Mouse (Mus musculus): ENCODE measurements around the gene Lrrc63.

DNA sequence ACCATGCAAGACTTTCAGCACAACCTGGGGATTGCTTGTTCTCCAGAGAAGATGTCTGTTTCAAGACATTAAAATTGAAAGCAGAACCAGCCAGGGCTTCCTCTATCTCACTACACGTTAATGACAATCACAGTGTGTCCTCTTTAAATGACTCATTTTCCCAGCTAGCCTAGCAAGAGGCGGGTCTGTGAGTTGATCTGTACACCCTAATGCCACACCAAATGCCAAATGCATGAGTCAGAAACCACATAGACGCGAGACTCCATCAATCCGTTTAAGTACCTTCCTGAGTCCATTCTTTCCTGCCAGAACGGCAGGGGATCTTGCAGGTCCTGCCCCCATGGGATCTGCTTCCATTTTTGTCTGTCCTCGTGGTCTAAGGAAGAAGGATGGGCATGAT is 85.5 kb downstream of the Lrrc63 start:
- no peak for TF ChIP-seq CTCF (IDR thresholded peaks at IDR 0.05; ENCODE audit: borderline replicate concordance, insufficient read depth, low read length)
- TF ChIP-seq POLR2A (IDR thresholded peaks at IDR 0.05; ENCODE audit: low read depth, low read length): no peak

Measured in embryonic fibroblast, embryonic 13.5 days (primary cell).